Mouse (Mus musculus): Measurements from ENCODE around the gene B4galnt2. TPM values are rescaled to one million over a fixed set of nuclear protein-coding genes. Genes with fewer than 3 reads are reported as not detected.

The B4galnt2 gene
- polyA plus RNA-seq, 1 experiment, result 133 TPM

DNA sequence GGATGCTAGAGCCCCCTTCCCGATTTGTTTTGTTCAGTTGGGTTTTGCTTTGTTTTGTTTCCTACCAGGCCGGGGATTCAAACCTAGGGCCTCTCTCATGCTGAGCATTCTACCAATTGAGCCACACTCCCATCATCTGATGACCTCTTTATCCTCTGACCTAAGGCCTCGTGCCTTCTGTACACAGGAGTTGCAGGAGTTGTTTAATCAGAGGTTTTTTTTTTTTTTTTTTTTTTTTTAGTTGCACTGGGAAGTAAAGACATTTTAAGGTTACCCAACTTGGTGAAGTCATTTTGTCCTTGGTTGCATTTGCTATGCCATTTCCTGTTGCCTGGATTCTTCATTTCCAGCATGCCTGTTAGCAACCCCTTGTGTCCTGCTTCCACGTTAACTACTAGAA is 45.2 kb downstream of the B4galnt2 start:
- TF ChIP-seq POLR2A (IDR thresholded peaks at IDR 0.05; ENCODE audit: low read depth, low read length), result no peak
- TF ChIP-seq CTCF (IDR thresholded peaks at IDR 0.05; ENCODE audit: extremely low read depth, insufficient read length, insufficient replicate concordance, low read depth, low read length), result no peak

DNA sequence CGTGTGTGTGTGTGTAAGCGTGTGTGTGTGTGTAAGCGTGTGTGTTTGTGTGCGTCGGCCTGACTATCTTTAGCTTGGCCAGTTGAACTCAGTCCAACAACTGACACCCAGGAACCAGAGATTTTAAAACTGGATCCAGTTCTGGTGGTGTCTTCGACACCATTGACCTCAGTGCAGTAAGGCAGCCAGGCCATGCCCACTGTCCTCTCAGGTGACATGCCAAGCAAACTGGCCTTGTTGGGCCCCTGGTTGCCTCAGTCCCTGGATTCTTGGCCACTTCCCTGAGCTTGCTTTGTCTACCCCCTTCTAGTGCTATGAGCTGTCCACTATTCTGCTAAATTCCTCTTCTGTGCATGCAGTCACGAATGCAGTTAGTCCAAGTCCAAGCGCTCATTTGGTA is 53.3 kb downstream of the B4galnt2 start:
- 93% methylated on average over 8 of the region's 8 CpGs for WGBS
- no peak overlapping the region for H3K4me3 ChIP-seq (ENCODE audit: low read depth, low read length)
- H3K27ac ChIP-seq (ENCODE audit: insufficient read depth, low read depth, low read length), result no peak overlapping the region
- H3K27me3 ChIP-seq (ENCODE audit: control insufficient read depth, insufficient read depth, low read length), result no peaks in the 10 kb centered on the region
- no peak for TF ChIP-seq CTCF (IDR thresholded peaks at IDR 0.05; ENCODE audit: extremely low read depth, insufficient read length, insufficient replicate concordance, low read depth, low read length)
- TF ChIP-seq POLR2A (IDR thresholded peaks at IDR 0.05; ENCODE audit: low read depth, low read length), result no peak
- no peaks in the 10 kb centered on the region; the same call in 1 of the 2 replicates for H3K4me1 ChIP-seq (ENCODE audit: control insufficient read depth, insufficient read depth, insufficient read length, low read length)
- H3K36me3 ChIP-seq (ENCODE audit: control insufficient read depth, insufficient read depth, low read length), result peaks cover 20% of the 10 kb centered on the region

More for the DNA sequence above, 45.2 kb downstream of the B4galnt2 start:
- Histone ChIP-seq H3K27ac (ENCODE audit: insufficient read depth, low read depth, low read length) (no peak overlapping the region), H3K4me1 (ENCODE audit: control insufficient read depth, insufficient read depth, insufficient read length, low read length) (no peaks in the 10 kb centered on the region), H3K36me3 (ENCODE audit: control insufficient read depth, insufficient read depth, low read length) (peaks cover 69% of the 10 kb centered on the region), H3K4me3 (ENCODE audit: low read depth, low read length) (no peak overlapping the region), H3K27me3 (ENCODE audit: control insufficient read depth, insufficient read depth, low read length) (no peaks in the 10 kb centered on the region)
- WGBS, result 71% methylated on average over 4 of the region's 4 CpGs

DNA sequence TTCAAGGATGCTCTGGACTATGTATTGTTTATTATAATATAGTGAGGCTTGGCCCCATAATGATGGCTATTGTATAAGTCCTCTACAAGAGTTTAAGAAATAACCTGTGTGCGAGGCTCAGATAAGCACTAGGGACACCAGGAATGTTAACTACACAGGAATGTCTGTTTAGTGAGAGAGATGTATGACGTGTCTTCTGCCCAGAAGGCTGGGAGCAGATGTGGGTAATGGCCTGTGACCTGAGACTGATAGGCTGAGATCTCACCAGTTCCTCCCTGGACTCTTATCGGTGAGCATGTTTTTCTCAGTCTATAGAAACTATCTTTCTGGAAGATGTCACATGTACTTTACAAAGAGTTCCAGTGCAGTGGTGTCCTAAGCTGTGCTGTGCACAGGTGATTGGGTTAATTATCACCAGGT is 54.6 kb downstream of the B4galnt2 start:
- no peak overlapping the region for H3K27ac ChIP-seq (ENCODE audit: insufficient read depth, low read depth, low read length)
- peaks cover 9% of the 10 kb centered on the region; the same call in 1 of the 2 replicates for H3K36me3 ChIP-seq (ENCODE audit: control insufficient read depth, insufficient read depth, low read length)
- 13% methylated on average over 3 of the region's 3 CpGs for WGBS
- H3K27me3 ChIP-seq (ENCODE audit: control insufficient read depth, insufficient read depth, low read length), result no peaks in the 10 kb centered on the region
- no peak for TF ChIP-seq POLR2A (IDR thresholded peaks at IDR 0.05; ENCODE audit: low read depth, low read length)
- no peak for TF ChIP-seq CTCF (IDR thresholded peaks at IDR 0.05; ENCODE audit: extremely low read depth, insufficient read length, insufficient replicate concordance, low read depth, low read length)
- H3K4me1 ChIP-seq (ENCODE audit: control insufficient read depth, insufficient read depth, insufficient read length, low read length), result no peaks in the 10 kb centered on the region; the same call in 1 of the 2 replicates
- H3K4me3 ChIP-seq (ENCODE audit: low read depth, low read length), result no peak overlapping the region; the same call in 1 of the 2 replicates

DNA sequence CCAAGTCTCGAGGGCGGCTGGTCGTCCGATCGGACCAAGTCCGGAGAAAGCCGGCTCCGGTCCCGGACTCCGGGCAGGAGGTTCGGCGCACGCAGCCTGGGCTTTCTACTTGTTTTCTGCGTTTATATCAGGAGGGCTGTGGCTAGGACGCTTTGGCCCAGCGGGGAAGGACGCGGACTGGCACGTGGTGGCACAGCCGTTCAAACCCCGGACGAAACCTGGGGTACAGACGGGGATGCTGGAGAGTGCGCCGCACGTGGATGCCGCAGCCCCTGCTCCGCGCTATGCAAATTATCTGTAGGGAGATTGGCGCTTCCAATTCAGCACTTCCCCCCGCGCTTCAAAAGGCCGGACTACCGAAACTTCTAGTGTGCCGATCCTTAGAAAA is 55.2 kb downstream of the B4galnt2 start:
- TF ChIP-seq POLR2A (IDR thresholded peaks at IDR 0.05; ENCODE audit: low read depth, low read length) (0 out of 2 replicates have a peak, but pooled peaks have one; percentile 4), CTCF (IDR thresholded peaks at IDR 0.05; ENCODE audit: extremely low read depth, insufficient read length, insufficient replicate concordance, low read depth, low read length) (no peak)
- Histone ChIP-seq H3K4me1 (ENCODE audit: control insufficient read depth, insufficient read depth, insufficient read length, low read length) (no peaks in the 10 kb centered on the region; the same call in 1 of the 2 replicates), H3K36me3 (ENCODE audit: control insufficient read depth, insufficient read depth, low read length) (peaks cover 6% of the 10 kb centered on the region; the same call in 1 of the 2 replicates), H3K27me3 (ENCODE audit: control insufficient read depth, insufficient read depth, low read length) (no peaks in the 10 kb centered on the region), H3K4me3 (ENCODE audit: low read depth, low read length) (peak overlapping the region; percentile 80), H3K27ac (ENCODE audit: insufficient read depth, low read depth, low read length) (peak overlapping the region; percentile 87)
- under 1% methylated on average over 35 of the region's 35 CpGs for WGBS

DNA sequence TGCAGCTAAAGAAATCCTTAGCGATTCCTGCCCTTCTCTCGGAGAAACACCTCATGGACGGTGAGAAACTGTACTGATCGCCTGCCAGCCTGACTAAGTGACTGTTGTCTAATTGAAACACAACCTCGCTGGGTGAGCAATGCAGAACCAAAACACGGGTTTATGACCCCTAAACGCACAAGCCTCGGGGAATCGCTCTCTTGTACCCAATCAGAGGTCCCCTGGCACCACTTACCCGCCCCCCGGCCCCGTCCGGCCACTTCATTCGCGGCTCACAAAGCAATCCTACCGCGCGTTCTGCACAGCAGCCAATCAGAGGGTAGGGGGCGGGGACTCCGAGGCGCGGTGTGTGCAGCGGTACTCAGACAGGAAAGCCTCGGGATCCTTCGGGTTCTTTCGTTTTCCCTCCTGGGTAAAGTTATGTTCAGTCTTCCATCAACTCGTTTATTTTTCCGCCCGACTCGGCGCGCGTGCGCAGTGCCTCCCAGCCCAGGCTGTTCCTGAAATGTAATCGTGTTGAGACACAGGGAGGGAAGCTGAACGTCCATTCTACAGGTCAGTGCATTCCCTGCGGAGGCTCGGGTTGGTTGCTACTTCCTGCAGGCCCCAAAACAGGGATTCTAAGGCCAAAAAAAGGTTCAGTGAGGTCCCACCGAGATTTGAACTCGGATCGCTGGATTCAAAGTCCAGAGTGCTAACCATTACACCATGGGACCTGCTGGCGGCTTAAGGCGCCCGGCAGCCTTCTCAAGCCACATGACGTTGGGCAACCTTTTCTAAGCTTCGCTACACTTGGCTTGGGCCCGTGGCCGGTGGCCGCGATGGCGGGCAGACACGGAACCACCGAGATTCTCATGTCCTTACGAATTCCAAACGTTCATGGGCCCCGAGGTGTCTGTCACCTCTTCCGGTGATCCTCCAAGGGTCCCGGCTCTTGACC is 55.9 kb downstream of the B4galnt2 start:
- Histone ChIP-seq H3K27ac (ENCODE audit: insufficient read depth, low read depth, low read length) (peak overlapping the region; percentile 87), H3K4me1 (ENCODE audit: control insufficient read depth, insufficient read depth, insufficient read length, low read length) (no peaks in the 10 kb centered on the region; the same call in 1 of the 2 replicates), H3K27me3 (ENCODE audit: control insufficient read depth, insufficient read depth, low read length) (no peaks in the 10 kb centered on the region), H3K4me3 (ENCODE audit: low read depth, low read length) (peak overlapping the region; percentile 80), H3K36me3 (ENCODE audit: control insufficient read depth, insufficient read depth, low read length) (peaks cover 3% of the 10 kb centered on the region; the same call in 1 of the 2 replicates)
- TF ChIP-seq CTCF (IDR thresholded peaks at IDR 0.05; ENCODE audit: extremely low read depth, insufficient read length, insufficient replicate concordance, low read depth, low read length), result no peak
- TF ChIP-seq POLR2A (IDR thresholded peaks at IDR 0.05; ENCODE audit: low read depth, low read length), result peak; percentile 5; the same call in 1 of the 2 replicates
- WGBS, result under 1% methylated on average over 58 of the region's 58 CpGs

DNA sequence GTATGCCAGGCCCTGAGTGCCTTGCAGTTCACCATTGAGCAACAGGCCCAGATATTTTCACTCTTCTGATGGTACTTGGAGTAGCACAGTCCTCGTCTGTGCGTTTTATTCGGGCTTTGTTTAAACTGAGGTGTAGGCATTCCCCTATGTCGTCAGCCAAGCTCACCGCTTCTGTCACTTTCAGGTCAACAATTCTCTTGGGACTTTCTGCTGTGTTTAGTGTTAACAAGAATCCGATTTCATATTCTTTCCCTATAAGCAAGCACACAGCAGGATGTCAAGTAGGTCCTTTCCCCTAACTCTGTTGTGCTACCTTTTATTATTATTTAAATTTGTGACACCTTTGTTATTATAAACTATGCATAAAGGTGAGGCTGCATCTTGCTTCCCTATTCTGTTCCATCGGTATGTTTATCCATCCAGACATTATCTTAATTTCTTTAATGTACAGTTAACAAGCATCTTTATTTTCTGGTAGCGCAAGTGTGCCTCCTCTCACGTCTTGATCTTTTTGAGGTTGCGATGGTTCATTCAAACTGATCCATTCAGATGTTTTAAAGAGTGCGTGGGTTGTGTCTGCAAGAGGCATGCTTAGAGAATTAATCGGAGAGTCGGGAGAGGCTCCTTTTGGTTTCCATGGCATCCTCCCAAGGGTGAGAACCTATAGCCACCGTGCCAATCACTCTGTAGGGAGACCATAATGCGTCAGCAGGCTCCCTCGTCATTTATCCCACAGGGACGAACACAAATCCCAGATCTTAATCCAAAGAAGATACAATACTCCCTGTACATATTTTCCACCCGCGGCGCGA is 56.8 kb downstream of the B4galnt2 start:
- no peaks in the 10 kb centered on the region for H3K36me3 ChIP-seq (ENCODE audit: control insufficient read depth, insufficient read depth, low read length)
- no peaks in the 10 kb centered on the region for H3K27me3 ChIP-seq (ENCODE audit: control insufficient read depth, insufficient read depth, low read length)
- peak overlapping the region; percentile 80 for H3K4me3 ChIP-seq (ENCODE audit: low read depth, low read length)
- TF ChIP-seq POLR2A (IDR thresholded peaks at IDR 0.05; ENCODE audit: low read depth, low read length) (no peak), CTCF (IDR thresholded peaks at IDR 0.05; ENCODE audit: extremely low read depth, insufficient read length, insufficient replicate concordance, low read depth, low read length) (no peak)
- no peaks in the 10 kb centered on the region; the same call in 1 of the 2 replicates for H3K4me1 ChIP-seq (ENCODE audit: control insufficient read depth, insufficient read depth, insufficient read length, low read length)
- WGBS, result 22% methylated on average over 21 of the region's 21 CpGs
- peak overlapping the region; percentile 56 for H3K27ac ChIP-seq (ENCODE audit: insufficient read depth, low read depth, low read length)

Measured in small intestine, adult 2 months (tissue).